Mouse (Mus musculus) embryo, embryonic 9.5 days (tissue): ENCODE measurements at regions not wholly inside any gene's neighbourhood (a gene's known extent, or its start where the extent isn't known, plus 50 kb on each side); places are given as distances from the start of the nearest gene placed in this dataset.
A peak's percentile ranks its signal among the peaks of the same experiment; 100 is the strongest.

Experiments used
- DNase-seq: peaks from one replicate; pipeline ENCODE4 v3.0.0-alpha.2; 2017; ENCODE audit errors: extremely low spot score

GRCm38 (mm10) chr14:24939476-24940200, 452.7 kb downstream of the Rps24 start:
- DNase-seq, result no peak

- DNase-seq, result no peak
Observed at GRCm38 (mm10) chr14:24945716-24946115, 458.8 kb downstream of the Rps24 start.

- no peak for DNase-seq
Observed at GRCm38 (mm10) chr14:24947084-24947483, 460.2 kb downstream of the Rps24 start.

GRCm38 (mm10) chr14:24955891-24956410, 469.0 kb downstream of the Rps24 start:
- DNase-seq, result no peak

- no peak for DNase-seq
Observed at GRCm38 (mm10) chr14:24956528-24957210, 469.7 kb downstream of the Rps24 start.

GRCm38 (mm10) chr14:24957392-24957791, 470.5 kb downstream of the Rps24 start:
- DNase-seq, result no peak

GRCm38 (mm10) chr14:24958821-24959220, 471.9 kb downstream of the Rps24 start:
- DNase-seq, result no peak

GRCm38 (mm10) chr14:24959401-24959800, 472.5 kb downstream of the Rps24 start:
- no peak for DNase-seq

GRCm38 (mm10) chr14:24960082-24960482, 473.2 kb downstream of the Rps24 start:
- DNase-seq, result peak; percentile 14

GRCm38 (mm10) chr14:24960875-24961274, 473.9 kb downstream of the Rps24 start:
- no peak for DNase-seq

- DNase-seq, result no peak
Observed at GRCm38 (mm10) chr14:24961721-24962120, 474.8 kb downstream of the Rps24 start.

- no peak for DNase-seq
Observed at GRCm38 (mm10) chr14:24969584-24969983, 482.7 kb downstream of the Rps24 start.

- DNase-seq, result no peak
Observed at GRCm38 (mm10) chr14:24972357-24972756, 485.4 kb downstream of the Rps24 start.

- no peak for DNase-seq
Observed at GRCm38 (mm10) chr14:24973039-24973438, 485.9 kb upstream of the Zmiz1 start.

- DNase-seq, result no peak
Observed at GRCm38 (mm10) chr14:24973591-24973990, 485.4 kb upstream of the Zmiz1 start.

- no peak for DNase-seq
Observed at GRCm38 (mm10) chr14:24982489-24982888, 476.5 kb upstream of the Zmiz1 start.

- DNase-seq, result peak; percentile 34
Observed at GRCm38 (mm10) chr14:24983279-24983678, 475.7 kb upstream of the Zmiz1 start.

GRCm38 (mm10) chr14:24985806-24986359, 473.1 kb upstream of the Zmiz1 start:
- no peak for DNase-seq

GRCm38 (mm10) chr14:24986404-24986803, 472.6 kb upstream of the Zmiz1 start:
- no peak for DNase-seq

- DNase-seq, result no peak
Observed at GRCm38 (mm10) chr14:24993751-24994658, 465.0 kb upstream of the Zmiz1 start.

GRCm38 (mm10) chr14:24995226-24995625, 463.8 kb upstream of the Zmiz1 start:
- no peak for DNase-seq
